Mouse (Mus musculus): ENCODE results near the gene Nme8. TPM values are rescaled to one million over a fixed set of nuclear protein-coding genes. Genes with fewer than 3 reads are reported as not detected.

The Nme8 gene
- total RNA-seq, 2 experiments from 2014 or later = not detected

GRCm38 (mm10) chr13:19595141-19595540, 102.5 kb downstream of the Nme8 start:
- no peak for DNase-seq (ENCODE audit: low spot score in 2 of 2)

Other genes starting within 250 kb of the Nme8 start
- 10 to 100 TPM; 55.7 to 59.2 TPM for gene Epdr1, start 77.9 kb downstream of the Nme8 start, total RNA-seq (2021)
- gene Sfrp4, start 74.7 kb downstream of the Nme8 start, total RNA-seq (2021) = 1 to 10 TPM; 1.8 to 2.5 TPM
- gene Gpr141, start 126.5 kb upstream of the Nme8 start, total RNA-seq (2021) = not detected

Data from layer of hippocampus, postnatal 14 days (tissue).